Mouse (Mus musculus) kidney, adult 2 months (tissue): ENCODE results near the gene A4galt.

ENCODE experiments used
- CTCF ChIP-seq: fragments of 200-500 bp; conservative IDR thresholded peaks from 2 replicates; pipeline ENCODE4 v1.5.1; 2011; ENCODE audit warnings: low read depth, mild to moderate bottlenecking, control low read depth, low read length, moderate library complexity, mixed read lengths; ENCODE audit not compliant: insufficient read depth, insufficient read length
- POLR2A ChIP-seq: fragments of 200-500 bp; IDR thresholded peaks from one replicate; pipeline ENCODE4 v1.6.1; 2011; ENCODE audit warnings: low read depth, low read length, control low read depth

DNA sequence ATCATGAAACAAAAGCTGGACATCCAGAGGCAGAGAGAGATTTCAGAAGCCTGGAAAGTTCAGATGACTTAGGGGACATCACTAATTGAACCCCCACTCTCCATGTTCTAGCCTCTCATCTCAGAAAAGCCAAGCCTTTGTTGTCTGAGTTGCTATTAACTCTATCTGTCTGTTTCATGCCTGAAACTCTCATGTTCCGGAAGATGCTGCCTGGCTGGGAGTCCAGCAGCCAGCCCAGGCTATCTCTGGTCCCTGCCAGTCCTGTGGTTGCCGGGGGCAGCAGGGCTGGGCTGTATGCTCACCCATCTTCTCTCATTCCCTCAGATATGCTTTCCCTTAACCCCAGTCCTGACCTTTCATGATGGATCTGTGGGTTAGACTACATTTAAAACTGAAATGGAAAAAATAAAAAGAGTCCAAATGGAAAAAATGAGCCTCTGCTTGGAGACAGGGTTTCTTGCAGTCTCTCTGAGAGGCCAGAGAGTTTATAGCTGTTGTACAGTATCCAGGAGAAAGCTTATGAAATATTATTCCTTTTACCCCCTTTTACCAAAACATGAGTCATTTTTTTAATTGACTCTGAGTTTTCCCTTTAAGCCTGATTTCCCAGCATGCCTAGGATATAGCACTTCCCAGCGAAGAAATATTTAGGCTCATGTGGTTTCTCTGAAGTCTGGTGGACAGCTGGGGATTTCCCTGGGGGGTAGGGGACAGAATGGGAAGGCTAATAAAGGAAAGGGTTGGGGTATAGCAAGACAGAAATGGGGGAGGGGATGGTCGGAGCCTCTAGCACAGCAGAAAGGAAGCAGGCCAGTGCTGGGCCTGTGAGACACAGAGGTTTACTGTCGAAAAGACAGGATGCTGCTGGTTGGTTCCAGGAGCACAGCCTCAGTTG lies 36.0 kb downstream of the A4galt start:
- TF ChIP-seq POLR2A = no peak
- no peak for TF ChIP-seq CTCF
